Mouse (Mus musculus) lung, embryonic 16.5 days (tissue): ENCODE measurements around the gene Slc45a1. TPM values are rescaled to one million over a fixed set of nuclear protein-coding genes. Genes with fewer than 3 reads are reported as not detected.
A peak's percentile ranks its signal among the peaks of the same experiment; 100 is the strongest.

Experiments used
- ATAC-seq: fragments of 200-750 bp; cut with Nextera tagmentation; 2 replicates; pipeline ENCODE4 v1.8.0; 2017; ENCODE audit warnings: low read depth, mild to moderate bottlenecking, moderate library complexity
- H3K27ac ChIP-seq: fragments of 300-500 bp; sonication (generic); 2 replicates; pipeline ENCODE4 v1.5.1; 2014; ENCODE audit warnings: mild to moderate bottlenecking, control low read depth, low read length
- H3K27me3 ChIP-seq: fragments of 300-500 bp; sonication (generic); 2 replicates; pipeline ENCODE4 v1.6.1; 2014; ENCODE audit warnings: low read depth, low read length, mixed read lengths; ENCODE audit not compliant: control insufficient read depth, insufficient read depth
- H3K36me3 ChIP-seq: fragments of 300-500 bp; sonication (generic); 2 replicates; pipeline ENCODE4 v1.6.1; 2014; ENCODE audit warnings: low read length; ENCODE audit not compliant: control insufficient read depth, insufficient read depth
- H3K4me1 ChIP-seq: fragments of 300-500 bp; sonication (generic); replicated peaks from 2 replicates; pipeline ENCODE4 v1.6.1; 2014; ENCODE audit warnings: low read length, mixed read lengths; ENCODE audit not compliant: control insufficient read depth, insufficient read depth
- H3K4me2 ChIP-seq: fragments of 300-500 bp; sonication (generic); 2 replicates; pipeline ENCODE4 v1.6.1; 2014; ENCODE audit warnings: low read depth, low read length, control low read depth
- H3K4me3 ChIP-seq: fragments of 300-500 bp; sonication (generic); 2 replicates; pipeline ENCODE4 v1.5.1; 2014; ENCODE audit warnings: mild to moderate bottlenecking, low read length, control low read depth
- H3K9ac ChIP-seq: fragments of 300-500 bp; sonication (generic); 2 replicates; pipeline ENCODE4 v1.6.1; 2014; ENCODE audit warnings: low read length, control low read depth
- H3K9me3 ChIP-seq: fragments of 300-500 bp; sonication (generic); 2 replicates; pipeline ENCODE4 v1.6.1; 2016; ENCODE audit warnings: low read length; ENCODE audit not compliant: control insufficient read depth
- WGBS: fragments of 180-500 bp; shearing (Covaris S2); extraction: QIAGEN DNeasy Blood & Tissue Kit; methylation state at CpG from one replicate; pipeline ENCODE4 v1.1.7; 2014; 5-methylcytosine and 5-hydroxymethylcytosine counted together
- polyA plus RNA-seq: library from polyadenylated mRNA; unstranded; fragments of >200 nt; fragmentation: Nextera tagmentation; extraction: Ambion mirVana; gene quantifications from 2 replicates; pipeline ENCODE4 v1.2.1, GENCODE M21; 2015

Gene Slc45a1
- polyA plus RNA-seq, 1 experiment from 2014 or later = 0.14 TPM

DNA sequence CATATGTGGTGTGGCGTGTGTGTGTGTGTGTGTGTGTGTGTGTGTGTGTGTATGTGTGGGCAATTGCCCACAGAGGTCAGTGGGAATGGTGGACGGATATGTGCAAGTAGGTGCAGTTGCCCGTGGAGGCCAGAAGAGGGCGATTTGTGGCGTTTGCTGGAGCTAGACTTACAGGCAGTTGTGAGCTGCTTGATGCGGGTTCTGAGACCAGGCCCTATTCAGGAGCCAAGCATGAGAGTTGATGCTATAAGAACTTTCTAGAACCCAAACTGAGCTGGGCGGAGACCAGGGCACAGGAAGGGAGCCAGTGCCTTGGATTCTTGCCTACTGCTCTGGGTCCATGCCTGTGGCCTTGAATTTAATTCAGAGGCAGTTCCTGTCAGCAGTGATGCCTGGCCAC, 12.8 kb upstream of the Slc45a1 start:
- no peaks in the 10 kb centered on the region for H3K27me3 ChIP-seq
- no peak overlapping the region for H3K9ac ChIP-seq
- 77% methylated on average over 7 of the region's 7 CpGs for WGBS
- no peaks in the 10 kb centered on the region for H3K9me3 ChIP-seq
- no peaks in the 10 kb centered on the region for H3K36me3 ChIP-seq
- ATAC-seq = no peak
- H3K4me1 ChIP-seq = peaks cover 8% of the 10 kb centered on the region; the same call in 1 of the 2 replicates
- no peak overlapping the region for H3K27ac ChIP-seq
- H3K4me3 ChIP-seq = no peak overlapping the region
- H3K4me2 ChIP-seq = no peak overlapping the region

DNA sequence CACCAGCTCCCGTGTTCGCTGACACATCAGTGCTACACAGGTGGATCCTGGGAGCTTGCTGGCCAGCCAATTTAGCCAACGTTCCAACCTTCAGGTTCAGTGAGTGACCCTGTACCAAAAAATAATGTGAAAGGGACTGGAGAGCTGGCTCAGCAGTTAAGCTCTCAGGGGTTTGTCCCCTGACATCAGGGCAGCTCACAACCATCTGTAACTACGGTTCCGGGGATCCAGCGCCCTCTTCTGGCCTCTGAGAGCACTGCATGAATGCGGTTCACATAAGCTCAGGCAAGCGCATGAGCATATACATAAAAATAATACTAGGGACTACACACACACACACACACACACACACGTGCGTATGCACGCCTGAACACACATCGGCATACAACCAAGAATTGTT, 11.2 kb upstream of the Slc45a1 start:
- WGBS = 54% methylated on average over 12 of the region's 12 CpGs
- peaks cover 8% of the 10 kb centered on the region; the same call in 1 of the 2 replicates for H3K4me1 ChIP-seq
- no peaks in the 10 kb centered on the region for H3K36me3 ChIP-seq
- H3K9ac ChIP-seq = no peak overlapping the region
- no peak overlapping the region for H3K27ac ChIP-seq
- no peaks in the 10 kb centered on the region for H3K9me3 ChIP-seq
- no peak for ATAC-seq
- H3K4me3 ChIP-seq = no peak overlapping the region
- H3K27me3 ChIP-seq = no peaks in the 10 kb centered on the region
- H3K4me2 ChIP-seq = no peak overlapping the region

DNA sequence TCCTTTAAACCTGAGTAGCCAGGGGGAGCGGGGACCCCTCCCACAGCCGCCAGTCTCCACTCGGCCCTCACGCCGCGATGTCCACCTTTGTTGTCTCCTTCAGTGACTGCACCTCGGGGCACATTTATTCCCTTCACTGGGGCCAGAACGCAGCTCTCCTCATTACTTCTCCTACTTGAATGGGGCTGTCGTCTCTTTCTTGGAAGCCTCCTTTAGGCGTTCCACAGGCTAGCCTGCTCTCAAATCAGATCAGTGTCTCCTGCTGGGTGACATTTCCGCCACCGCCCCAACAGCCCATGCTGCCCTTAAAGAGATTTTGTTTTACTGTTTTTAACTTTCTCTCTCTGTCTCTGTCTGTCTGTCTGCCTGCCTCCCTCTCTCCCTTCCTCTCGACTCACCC, 9.9 kb upstream of the Slc45a1 start:
- Histone ChIP-seq H3K27ac (no peak overlapping the region), H3K4me2 (peak overlapping the region; percentile 40), H3K4me3 (0 out of 2 replicates have a peak overlapping the region, but pooled peaks have one; percentile 9), H3K27me3 (no peaks in the 10 kb centered on the region), H3K9ac (peak overlapping the region; percentile 39; the same call in 1 of the 2 replicates), H3K4me1 (peaks cover 8% of the 10 kb centered on the region; the same call in 1 of the 2 replicates), H3K9me3 (no peaks in the 10 kb centered on the region), H3K36me3 (no peaks in the 10 kb centered on the region)
- WGBS = 10% methylated on average over 13 of the region's 13 CpGs
- no peak for ATAC-seq

DNA sequence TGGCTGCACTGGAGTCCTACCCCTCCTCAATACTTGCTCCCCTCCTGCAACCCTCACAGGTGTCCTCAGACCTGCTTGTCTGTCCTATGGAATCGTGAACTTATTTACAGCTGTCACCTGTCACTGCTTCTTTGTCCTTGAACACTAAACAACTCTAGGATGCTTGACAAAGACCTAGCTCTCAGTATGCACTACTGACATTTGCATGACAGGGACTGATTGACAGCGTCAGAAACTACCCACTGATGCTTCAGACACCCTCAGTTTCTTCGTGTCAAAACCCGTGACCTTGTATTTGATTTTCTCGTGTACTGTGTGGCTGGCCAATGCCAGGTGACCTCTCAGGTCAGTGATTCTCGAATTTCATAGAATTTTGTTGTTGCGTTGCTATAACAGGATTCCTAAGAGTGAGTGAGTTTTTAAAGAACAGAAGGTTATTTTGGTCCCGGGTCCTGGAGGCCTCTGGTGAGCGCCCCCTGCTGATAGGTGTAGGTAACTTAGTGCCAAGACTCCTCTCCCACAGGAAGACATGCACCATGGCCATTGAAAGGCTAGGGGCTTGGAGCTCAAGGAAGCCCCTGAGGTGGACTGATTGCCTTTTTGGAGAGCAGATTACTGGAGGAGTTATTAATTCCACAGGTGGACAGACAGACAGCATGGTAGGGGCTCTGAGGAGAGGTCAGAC, 8.1 kb upstream of the Slc45a1 start:
- ATAC-seq = no peak
- Histone ChIP-seq H3K9ac (no peak overlapping the region), H3K27me3 (no peaks in the 10 kb centered on the region), H3K4me3 (no peak overlapping the region), H3K4me2 (no peak overlapping the region), H3K9me3 (0 out of 2 replicates have a peak, but pooled peaks cover 3% of the 10 kb centered on the region), H3K27ac (no peak overlapping the region), H3K4me1 (peaks cover 8% of the 10 kb centered on the region; the same call in 1 of the 2 replicates), H3K36me3 (no peaks in the 10 kb centered on the region)
- 64% methylated on average over 9 of the region's 9 CpGs for WGBS

DNA sequence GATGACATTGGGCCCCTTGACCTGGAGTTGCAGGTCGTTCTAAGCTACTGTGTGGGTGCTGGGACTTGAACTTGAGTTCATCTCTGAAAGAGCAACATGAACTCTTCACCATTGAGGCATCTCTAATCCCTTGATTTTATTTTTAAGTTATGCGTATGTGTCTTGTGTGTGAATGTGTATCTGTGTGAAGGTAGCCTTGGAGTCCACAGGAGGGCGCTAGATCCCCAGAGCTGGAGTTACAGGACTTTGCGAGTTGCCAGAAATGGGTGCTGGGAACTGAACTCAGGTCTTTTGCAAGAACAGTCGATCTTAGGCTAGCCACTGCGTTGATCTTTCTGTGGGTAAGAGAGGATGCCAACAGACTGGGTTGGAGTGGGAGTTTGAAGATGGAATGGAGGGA, 4.5 kb upstream of the Slc45a1 start:
- ATAC-seq = no peak
- Histone ChIP-seq H3K27ac (no peak overlapping the region), H3K4me1 (peaks cover under 1% of the 10 kb centered on the region; the same call in 1 of the 2 replicates), H3K4me3 (no peak overlapping the region), H3K9me3 (0 out of 2 replicates have a peak, but pooled peaks cover 3% of the 10 kb centered on the region), H3K36me3 (no peaks in the 10 kb centered on the region), H3K27me3 (peaks cover 14% of the 10 kb centered on the region), H3K4me2 (no peak overlapping the region), H3K9ac (no peak overlapping the region)
- 79% methylated on average over 6 of the region's 6 CpGs for WGBS

DNA sequence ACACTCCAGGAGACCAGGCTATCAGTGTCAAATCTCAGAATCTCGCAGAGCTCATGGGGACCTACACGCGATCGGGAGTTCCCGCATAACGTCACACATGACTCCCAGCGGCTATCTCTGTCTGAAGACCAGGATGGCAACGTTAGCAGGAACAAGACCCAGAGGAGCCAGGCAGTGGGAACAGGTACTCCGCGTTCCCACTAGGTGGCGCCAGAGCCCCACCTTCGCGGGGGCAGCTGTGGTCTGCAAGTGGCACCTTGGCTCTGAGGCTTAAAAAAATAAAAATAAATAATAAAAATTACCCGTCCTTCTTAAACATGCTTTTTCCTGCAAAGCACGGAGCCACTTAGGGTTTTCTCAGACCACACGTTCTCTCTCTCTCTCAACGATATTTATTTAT, 4.0 kb upstream of the Slc45a1 start:
- ATAC-seq = peak; percentile 78
- no peaks in the 10 kb centered on the region; the same call in 1 of the 2 replicates for H3K4me1 ChIP-seq
- H3K4me2 ChIP-seq = peak overlapping the region; percentile 35; the same call in 1 of the 2 replicates
- H3K4me3 ChIP-seq = no peak overlapping the region
- H3K27ac ChIP-seq = no peak overlapping the region
- WGBS = 2% methylated on average over 17 of the region's 17 CpGs
- H3K27me3 ChIP-seq = peaks cover 17% of the 10 kb centered on the region
- peak overlapping the region; percentile 46; the same call in 1 of the 2 replicates for H3K9ac ChIP-seq
- H3K36me3 ChIP-seq = no peaks in the 10 kb centered on the region
- 0 out of 2 replicates have a peak, but pooled peaks cover 3% of the 10 kb centered on the region for H3K9me3 ChIP-seq

DNA sequence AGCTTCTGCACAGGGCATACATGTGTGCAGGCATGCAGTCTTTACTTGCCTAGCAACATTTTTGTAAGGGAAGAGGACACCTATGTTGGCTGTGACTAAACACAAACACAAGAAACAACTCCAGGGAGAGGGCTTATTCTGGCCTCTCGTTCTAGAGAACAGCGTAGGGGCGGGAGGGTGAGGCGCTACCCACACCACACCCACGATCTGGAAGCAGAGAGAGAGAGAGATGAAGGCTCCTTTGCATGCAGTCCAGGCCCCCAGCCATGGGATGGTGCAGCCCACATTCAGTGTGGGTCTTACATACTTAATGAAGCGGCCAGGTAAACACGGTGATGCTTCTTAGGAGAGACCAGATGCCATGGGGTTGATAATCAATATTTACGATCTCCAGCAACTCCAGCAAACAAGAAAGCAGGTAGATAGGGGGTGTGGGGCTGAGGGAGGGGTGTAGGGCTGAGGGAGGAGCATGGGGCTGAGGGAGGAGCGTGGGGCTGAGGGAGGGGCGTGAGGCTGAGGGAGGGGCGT, 1.2 kb upstream of the Slc45a1 start:
- no peaks in the 10 kb centered on the region for H3K36me3 ChIP-seq
- H3K9me3 ChIP-seq = 0 out of 2 replicates have a peak, but pooled peaks cover 3% of the 10 kb centered on the region
- WGBS = 45% methylated on average over 9 of the region's 11 CpGs
- no peak for ATAC-seq
- H3K4me1 ChIP-seq = no peaks in the 10 kb centered on the region
- no peak overlapping the region for H3K27ac ChIP-seq
- H3K9ac ChIP-seq = no peak overlapping the region
- H3K4me2 ChIP-seq = no peak overlapping the region
- H3K27me3 ChIP-seq = peaks cover 17% of the 10 kb centered on the region
- no peak overlapping the region for H3K4me3 ChIP-seq

DNA sequence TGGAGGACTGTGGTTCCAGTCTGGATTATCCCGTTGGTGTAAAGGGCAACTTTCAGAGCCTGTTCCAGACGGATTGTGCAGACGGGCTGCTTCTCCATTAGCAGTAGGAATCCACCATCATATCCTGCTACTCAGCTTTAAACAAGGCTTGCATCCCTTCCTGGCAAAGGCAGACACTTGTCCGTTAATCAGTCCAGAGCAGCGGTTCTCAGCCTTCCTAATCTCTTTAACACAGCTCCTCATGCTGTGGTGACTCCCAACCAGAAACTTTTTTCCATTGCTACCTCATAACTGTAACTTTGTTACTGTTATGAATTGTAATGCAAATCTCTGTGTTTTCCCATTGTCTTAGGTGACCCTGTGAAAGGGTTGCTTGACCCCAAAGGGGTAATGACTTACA, 2.6 kb downstream of the Slc45a1 start:
- Histone ChIP-seq H3K4me2 (no peak overlapping the region), H3K27me3 (peaks cover 17% of the 10 kb centered on the region), H3K9me3 (no peaks in the 10 kb centered on the region), H3K4me3 (no peak overlapping the region), H3K9ac (no peak overlapping the region), H3K36me3 (no peaks in the 10 kb centered on the region), H3K27ac (no peak overlapping the region), H3K4me1 (no peaks in the 10 kb centered on the region)
- WGBS = 81% methylated on average over 5 of the region's 5 CpGs
- ATAC-seq = no peak

DNA sequence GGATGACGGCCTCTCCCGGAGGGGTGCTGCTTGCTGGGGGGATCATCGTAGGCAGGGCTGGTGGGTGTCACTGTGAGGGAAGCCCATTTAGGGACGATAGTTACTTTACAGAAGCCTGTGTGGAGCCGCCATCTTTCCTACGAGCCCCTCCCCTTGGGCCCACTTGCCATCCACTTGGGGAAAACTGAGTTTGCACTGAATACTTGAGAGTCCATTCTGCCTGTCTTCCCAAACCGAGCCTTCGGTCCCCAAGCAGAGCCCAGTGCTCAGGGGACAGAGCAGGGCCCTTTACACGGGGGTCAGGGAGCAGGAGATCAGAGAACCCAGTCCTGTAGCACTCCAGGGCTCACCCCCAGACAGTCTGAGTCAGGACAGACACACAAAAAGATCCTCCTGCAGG, 7.7 kb downstream of the Slc45a1 start:
- H3K9me3 ChIP-seq = no peaks in the 10 kb centered on the region
- no peak overlapping the region for H3K9ac ChIP-seq
- H3K27me3 ChIP-seq = no peaks in the 10 kb centered on the region
- H3K4me2 ChIP-seq = no peak overlapping the region
- no peak overlapping the region for H3K4me3 ChIP-seq
- H3K27ac ChIP-seq = no peak overlapping the region
- 84% methylated on average over 9 of the region's 9 CpGs for WGBS
- no peak for ATAC-seq
- no peaks in the 10 kb centered on the region for H3K36me3 ChIP-seq
- H3K4me1 ChIP-seq = no peaks in the 10 kb centered on the region
